Mouse (Mus musculus) kidney, adult 2 months (tissue): ENCODE data around the gene Pear1.
A peak's percentile ranks its signal among the peaks of the same experiment; 100 is the strongest.

Experiments used
- CTCF ChIP-seq: fragments of 200-500 bp; conservative IDR thresholded peaks from 2 replicates; pipeline ENCODE4 v1.5.1; 2011; ENCODE audit warnings: low read depth, mild to moderate bottlenecking, control low read depth, low read length, moderate library complexity, mixed read lengths; ENCODE audit not compliant: insufficient read depth, insufficient read length
- POLR2A ChIP-seq: fragments of 200-500 bp; IDR thresholded peaks from one replicate; pipeline ENCODE4 v1.6.1; 2011; ENCODE audit warnings: low read depth, low read length, control low read depth

GRCm38 (mm10) chr3:87770280-87770679 is 53.8 kb downstream of the Pear1 start:
- TF ChIP-seq POLR2A (no peak), CTCF (peak; percentile 85)
